ENCODE assay signal across 12 mouse cellular contexts in the genomic region with DNA sequence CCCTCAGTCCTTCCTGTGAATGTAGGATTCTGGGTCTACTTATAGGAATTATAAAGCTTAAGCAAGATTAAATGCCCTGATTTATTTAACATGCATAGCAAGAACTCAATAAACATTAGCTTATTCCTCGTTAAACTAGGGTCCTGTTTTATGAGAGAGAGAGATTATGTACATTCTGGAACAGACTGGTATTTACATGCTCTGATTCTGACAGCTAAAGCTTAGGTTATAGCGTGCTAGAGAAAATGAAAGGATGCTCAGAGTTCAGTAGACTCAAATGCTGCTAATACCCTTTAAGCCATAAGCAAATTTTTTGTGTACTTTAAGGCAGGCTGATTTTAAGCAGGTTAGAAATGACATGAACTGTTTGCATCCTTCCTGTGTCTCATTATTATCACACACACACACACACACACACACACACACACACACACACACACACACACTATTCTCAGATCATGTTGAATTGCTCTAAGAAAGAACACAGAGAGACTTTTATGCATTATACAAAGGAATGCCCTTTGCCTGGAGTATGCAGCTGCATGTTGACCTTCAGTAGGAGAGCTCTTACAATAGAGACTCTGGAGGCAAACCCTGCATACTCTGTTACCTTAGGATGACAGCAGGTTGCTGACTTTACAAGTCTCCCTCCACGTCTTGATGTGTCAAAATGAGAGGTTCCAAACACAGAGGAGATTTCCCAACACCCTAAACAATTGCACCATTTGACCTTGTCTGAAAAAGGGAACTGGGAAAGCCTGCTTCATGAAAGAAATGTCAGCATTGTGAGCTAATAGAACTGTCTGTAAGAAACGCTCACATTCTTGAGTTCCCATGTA.
DNase-seq lines count a peak whose midpoint lies in the region; ATAC-seq and TF ChIP-seq lines count a peak whose summit lies in the region.
"Had no signal": no experiment of that assay in that cellular context is flagged by ENCODE, and none has a peak within 500 bp of the region (broad histone marks: within the 10 kb centered on the region; RNA-seq: fewer than 3 reads in every experiment).

No protein-coding gene starts in this region.

- no peaks in the 10 kb centered on the region for H3K27me3 ChIP-seq in forebrain, embryonic 11.5 days (ENCODE audit: control insufficient read depth, insufficient read depth, low read length)
- H3K27me3 ChIP-seq in forebrain, embryonic 16.5 days (replicated peaks; ENCODE audit: control insufficient read depth, insufficient read depth, low read length) = no peaks in the 10 kb centered on the region
- H3K27me3 ChIP-seq in stomach, embryonic 14.5 days (ENCODE audit: control insufficient read depth, insufficient read depth, low read length) = no peaks in the 10 kb centered on the region
- H3K27me3 ChIP-seq in stomach, postnatal 0 days (ENCODE audit: control insufficient read depth, insufficient read depth, low read length) = no peaks in the 10 kb centered on the region
- no peaks in the 10 kb centered on the region for H3K27me3 ChIP-seq in hindbrain, embryonic 15.5 days
- no peaks in the 10 kb centered on the region for H3K27me3 ChIP-seq in stomach, embryonic 16.5 days (ENCODE audit: control insufficient read depth, insufficient read depth, low read length)
- H3K27me3 ChIP-seq: limb, embryonic 12.5 days had no signal

- 35% methylated on average over 4 of the region's 4 CpGs for WGBS in forebrain, embryonic 11.5 days
- 21% methylated on average over 4 of the region's 4 CpGs for WGBS in forebrain, embryonic 16.5 days
- WGBS in stomach, embryonic 14.5 days = 28% methylated on average over 4 of the region's 4 CpGs
- 21% methylated on average over 4 of the region's 4 CpGs for WGBS in stomach, postnatal 0 days
- 32% methylated on average over 4 of the region's 4 CpGs for WGBS in hindbrain, embryonic 15.5 days
- 25% methylated on average over 4 of the region's 4 CpGs for WGBS in stomach, embryonic 16.5 days

- H3K9me3 ChIP-seq in forebrain, embryonic 11.5 days (ENCODE audit: control insufficient read depth, low read length) = no peaks in the 10 kb centered on the region
- no peaks in the 10 kb centered on the region for H3K9me3 ChIP-seq in forebrain, embryonic 16.5 days (ENCODE audit: control insufficient read depth, low read length)
- H3K9me3 ChIP-seq in stomach, embryonic 14.5 days (ENCODE audit: control insufficient read depth, low read depth, low read length) = no peaks in the 10 kb centered on the region
- no peaks in the 10 kb centered on the region for H3K9me3 ChIP-seq in stomach, postnatal 0 days (ENCODE audit: control insufficient read depth, low read length)
- H3K9me3 ChIP-seq in hindbrain, embryonic 15.5 days = no peaks in the 10 kb centered on the region
- no peaks in the 10 kb centered on the region for H3K9me3 ChIP-seq in stomach, embryonic 16.5 days (replicated peaks; ENCODE audit: control insufficient read depth, low read length)
- H3K9me3 ChIP-seq: limb, embryonic 12.5 days had no signal

- H3K4me3 ChIP-seq in forebrain, embryonic 11.5 days (ENCODE audit: low read depth, low read length) = no peak overlapping the region
- no peak overlapping the region for H3K4me3 ChIP-seq in forebrain, embryonic 16.5 days (replicated peaks; ENCODE audit: low read length)
- no peak overlapping the region for H3K4me3 ChIP-seq in stomach, embryonic 14.5 days (ENCODE audit: low read depth, low read length)
- H3K4me3 ChIP-seq in stomach, postnatal 0 days (ENCODE audit: low read depth, low read length) = no peak overlapping the region
- H3K4me3 ChIP-seq in hindbrain, embryonic 15.5 days = no peak overlapping the region
- no peak overlapping the region for H3K4me3 ChIP-seq in stomach, embryonic 16.5 days (replicated peaks; ENCODE audit: low read length)
- H3K4me3 ChIP-seq: erythroblast, embryonic 14.5 days; limb, embryonic 12.5 days had no signal

- H3K4me2 ChIP-seq in forebrain, embryonic 11.5 days (ENCODE audit: low read depth, low read length, severe bottlenecking) = no peak overlapping the region
- H3K4me2 ChIP-seq in forebrain, embryonic 16.5 days (ENCODE audit: low read length) = no peak overlapping the region
- H3K4me2 ChIP-seq in stomach, embryonic 14.5 days (replicated peaks; ENCODE audit: low read depth, low read length) = no peak overlapping the region
- no peak overlapping the region for H3K4me2 ChIP-seq in stomach, postnatal 0 days (replicated peaks; ENCODE audit: low read depth)
- H3K4me2 ChIP-seq in hindbrain, embryonic 15.5 days = no peak overlapping the region
- H3K4me2 ChIP-seq in stomach, embryonic 16.5 days (ENCODE audit: low read depth, low read length) = no peak overlapping the region
- H3K4me2 ChIP-seq: limb, embryonic 12.5 days had no signal

- ATAC-seq in forebrain, embryonic 11.5 days (replicated peaks; ENCODE audit: low FRiP score) = peak; percentile 46
- ATAC-seq in forebrain, embryonic 16.5 days = no peak
- peak; percentile 49; the same call in 1 of the 2 replicates for ATAC-seq in stomach, embryonic 14.5 days (ENCODE audit: insufficient number of reproducible peaks, insufficient read depth, low FRiP score, low read depth)
- no peak for ATAC-seq in stomach, postnatal 0 days (ENCODE audit: low FRiP score, low TSS enrichment)
- peak; percentile 75 for ATAC-seq in hindbrain, embryonic 15.5 days (ENCODE audit: low FRiP score, low read depth)
- peak; percentile 44; the same call in 1 of the 2 replicates for ATAC-seq in stomach, embryonic 16.5 days (ENCODE audit: insufficient read depth, low FRiP score)

- no peak for TF ChIP-seq EP300 in stomach, postnatal 0 days (optimal IDR thresholded peaks at IDR 0.05)

- TF ChIP-seq CTCF in stomach, postnatal 0 days (IDR thresholded peaks at IDR 0.05; ENCODE audit: low read depth) = no peak

- no peaks in the 10 kb centered on the region for H3K36me3 ChIP-seq in forebrain, embryonic 11.5 days (ENCODE audit: control insufficient read depth, insufficient read depth, low read length)
- no peaks in the 10 kb centered on the region for H3K36me3 ChIP-seq in forebrain, embryonic 16.5 days (ENCODE audit: control insufficient read depth, insufficient read depth)
- no peaks in the 10 kb centered on the region for H3K36me3 ChIP-seq in stomach, embryonic 14.5 days (ENCODE audit: control insufficient read depth, insufficient read depth, low read length)
- H3K36me3 ChIP-seq in stomach, postnatal 0 days (ENCODE audit: control insufficient read depth, insufficient read depth, low read length) = no peaks in the 10 kb centered on the region
- H3K36me3 ChIP-seq in hindbrain, embryonic 15.5 days = no peaks in the 10 kb centered on the region
- no peaks in the 10 kb centered on the region for H3K36me3 ChIP-seq in stomach, embryonic 16.5 days (ENCODE audit: control insufficient read depth, insufficient read depth, low read length)
- H3K36me3 ChIP-seq: limb, embryonic 12.5 days had no signal

- no peak overlapping the region for H3K9ac ChIP-seq in forebrain, embryonic 11.5 days (ENCODE audit: low read length)
- no peak overlapping the region for H3K9ac ChIP-seq in forebrain, embryonic 16.5 days (replicated peaks; ENCODE audit: low read depth, low read length)
- no peak overlapping the region for H3K9ac ChIP-seq in stomach, embryonic 14.5 days (replicated peaks; ENCODE audit: low read depth, low read length)
- no peak overlapping the region for H3K9ac ChIP-seq in stomach, postnatal 0 days (ENCODE audit: low read length)
- no peak overlapping the region for H3K9ac ChIP-seq in hindbrain, embryonic 15.5 days
- H3K9ac ChIP-seq in stomach, embryonic 16.5 days (ENCODE audit: low read length) = no peak overlapping the region
- H3K9ac ChIP-seq: limb, embryonic 12.5 days had no signal

- no peak overlapping the region for H3K27ac ChIP-seq in forebrain, embryonic 11.5 days (ENCODE audit: low read depth, low read length)
- H3K27ac ChIP-seq in forebrain, embryonic 16.5 days (ENCODE audit: low read length) = no peak overlapping the region
- no peak overlapping the region for H3K27ac ChIP-seq in stomach, embryonic 14.5 days (ENCODE audit: low read length)
- H3K27ac ChIP-seq in stomach, postnatal 0 days (replicated peaks) = no peak overlapping the region
- peak overlapping the region; percentile 42 for H3K27ac ChIP-seq in hindbrain, embryonic 15.5 days (replicated peaks)
- no peak overlapping the region for H3K27ac ChIP-seq in stomach, embryonic 16.5 days (ENCODE audit: low read length)
- H3K27ac ChIP-seq: limb, embryonic 12.5 days had no signal

- H3K4me1 ChIP-seq in forebrain, embryonic 11.5 days (replicated peaks; ENCODE audit: control insufficient read depth, insufficient read depth, low read length) = peaks cover 2% of the 10 kb centered on the region; the same call in 1 of the 2 replicates
- peaks cover 2% of the 10 kb centered on the region; the same call in 1 of the 2 replicates for H3K4me1 ChIP-seq in forebrain, embryonic 16.5 days (replicated peaks; ENCODE audit: control insufficient read depth, insufficient read depth, low read length)
- no peaks in the 10 kb centered on the region for H3K4me1 ChIP-seq in stomach, embryonic 14.5 days (ENCODE audit: control insufficient read depth, insufficient read depth, low read length)
- no peaks in the 10 kb centered on the region for H3K4me1 ChIP-seq in stomach, postnatal 0 days (replicated peaks; ENCODE audit: control insufficient read depth, insufficient read depth)
- H3K4me1 ChIP-seq in hindbrain, embryonic 15.5 days (replicated peaks) = peaks cover 23% of the 10 kb centered on the region
- H3K4me1 ChIP-seq in stomach, embryonic 16.5 days (ENCODE audit: control insufficient read depth, insufficient read depth, low read length) = peaks cover 5% of the 10 kb centered on the region

- no peak for DNase-seq in forebrain, embryonic 11.5 days (ENCODE audit: low spot score)
- DNase-seq in stomach, postnatal 0 days (ENCODE audit: low spot score) = no peak
- DNase-seq in layer of hippocampus, postnatal 36 days = no peak
- no peak for DNase-seq in layer of hippocampus, adult 11-12 months (ENCODE audit: low spot score)
- DNase-seq: cerebellum, postnatal 25 days; heart, postnatal 36 days had no signal

Comparison
In these comparisons a context has a peak if more than half of its experiments do, and no peak if none do; other contexts are left out.
1. ATAC-seq: peak in forebrain, embryonic 11.5 days (single experiment), stomach, embryonic 14.5 days (single experiment), hindbrain, embryonic 15.5 days (single experiment) and stomach, embryonic 16.5 days (single experiment); none in forebrain, embryonic 16.5 days (single experiment) and stomach, postnatal 0 days (single experiment).